Mouse (Mus musculus) heart, adult 9 months (tissue): ENCODE results near the gene Olfr298.

Source experiments
- DNase-seq, 2 experiments: peaks; one replicate each; pipeline ENCODE4 v3.0.0; 2022; ENCODE audit warnings: low spot score in 2 of 2

Gene Olfr298

GRCm38 (mm10) chr7:86492384-86492783 is at the start of gene Olfr298:
Olfr298 (minus strand) TSS chr7:86492484.
- no peak for DNase-seq

DNA sequence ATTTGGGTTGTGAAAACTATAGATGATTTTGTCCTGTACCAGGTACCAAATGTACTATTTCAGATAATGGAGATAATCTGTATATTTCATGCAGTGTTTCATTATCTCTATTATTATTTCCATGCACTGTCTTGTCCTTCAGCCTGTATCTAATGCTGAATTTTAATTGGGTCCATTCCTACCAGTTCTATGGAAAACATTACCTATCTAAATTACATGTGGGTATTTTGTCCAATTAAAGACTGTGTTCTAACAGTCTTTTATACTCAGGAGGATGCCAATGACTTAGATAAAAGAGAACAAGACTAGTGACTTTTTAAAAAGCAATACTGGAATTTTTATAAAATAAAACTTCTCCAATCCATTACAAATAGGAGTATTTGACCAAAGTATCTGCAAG is 27.4 kb upstream of the Olfr298 start, which contains the start of gene Olfr297:
Olfr297 (plus strand) TSS at position 301 of the 400 bp plus-strand sequence.
- DNase-seq: no peak

- no peak for DNase-seq
Measured at GRCm38 (mm10) chr7:86459621-86460020, 32.7 kb downstream of the Olfr298 start, which contains the start of gene Olfr299. Olfr299 (plus strand) TSS chr7:86459921.
